Mouse (Mus musculus): ENCODE results near the gene Plxna3. TPM values are rescaled to one million over a fixed set of nuclear protein-coding genes. Genes with fewer than 3 reads are reported as not detected.
"Not testable (repeated sequence)": the region's sequence is repeated elsewhere in the genome, so short reads cannot be mapped to it uniquely, and the experiment has no call there.

Plxna3 gene
- polyA plus RNA-seq, 1 experiment from 2014 or later, result 51.8 TPM

DNA sequence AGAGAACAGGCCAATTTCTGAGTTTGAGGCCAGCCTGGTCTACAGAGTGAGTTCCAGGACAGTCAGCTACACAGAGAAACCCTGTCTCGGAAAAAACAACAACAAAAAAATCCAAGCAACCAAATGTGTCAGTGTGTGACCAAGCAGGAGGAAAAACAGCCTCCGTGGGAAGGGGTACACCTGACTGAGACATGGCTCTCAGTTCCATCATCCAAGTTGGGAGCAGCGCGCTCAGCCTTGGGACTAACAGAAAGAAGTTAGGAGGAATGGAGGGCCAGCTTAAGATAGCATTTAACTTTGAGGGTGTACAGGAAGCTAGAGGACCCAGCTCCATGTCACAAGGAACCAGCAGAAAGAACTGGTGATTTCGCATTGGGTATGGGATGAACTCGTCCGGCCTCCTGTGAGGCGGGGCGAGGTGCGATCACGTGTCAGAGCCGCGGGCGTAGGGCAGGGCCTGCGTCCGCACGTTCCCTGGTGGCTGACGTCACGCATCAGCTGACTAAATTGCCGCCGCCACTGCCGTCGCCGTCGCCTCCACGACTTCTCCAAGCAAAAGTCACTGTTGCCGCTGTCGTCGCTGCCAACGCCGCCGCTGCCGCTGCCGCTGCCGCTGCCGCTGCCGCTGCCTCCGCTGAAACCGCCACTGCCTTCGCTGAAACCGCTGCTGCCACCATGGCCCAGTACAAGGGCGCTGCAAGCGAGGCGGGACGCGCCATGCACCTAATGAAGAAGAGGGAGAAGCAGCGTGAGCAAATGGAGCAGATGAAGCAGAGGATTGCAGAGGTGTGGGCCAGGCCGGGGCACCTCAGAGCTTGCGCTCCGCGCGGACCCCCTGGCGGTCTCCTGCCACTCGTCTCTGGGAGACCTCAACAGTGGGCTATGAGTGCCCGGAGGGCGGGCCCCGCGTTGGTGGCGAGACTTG lies 16.1 kb upstream of the Plxna3 start, which contains the start of gene Fam50a:
Gene Fam50a (plus strand): TSS at position 494 of the 925 bp plus-strand sequence.
- peak; percentile 94 for ATAC-seq (ENCODE audit: low FRiP score)
- 21% methylated on average over 51 of the region's 59 CpGs for WGBS

DNA sequence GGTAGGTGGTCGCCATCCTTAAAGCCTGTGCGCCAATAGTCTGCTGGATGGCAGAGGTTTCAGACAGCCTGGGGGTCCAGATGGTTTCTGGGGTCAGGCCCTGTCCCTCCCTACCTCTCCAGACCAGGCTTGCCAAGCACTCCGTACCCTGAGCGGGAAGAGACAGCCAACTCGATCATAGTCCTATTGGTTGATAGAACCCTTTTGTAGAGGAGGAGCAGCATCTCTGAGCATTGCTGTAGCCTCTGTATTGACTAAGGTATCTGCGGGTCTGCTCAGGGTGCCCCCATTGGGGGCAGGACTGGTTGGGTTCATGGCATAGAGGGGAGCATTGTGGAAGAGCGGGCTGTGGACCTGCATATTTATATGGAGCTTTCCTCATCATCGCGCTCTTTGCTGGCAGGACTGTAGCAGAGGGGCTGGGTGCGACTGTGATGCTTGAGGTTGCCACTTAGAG lies 377 bp downstream of the Plxna3 start:
- Histone ChIP-seq H3K4me1 (peaks cover 31% of the 10 kb centered on the region), H3K27me3 (no peaks in the 10 kb centered on the region), H3K4me2 (replicated peaks) (peak overlapping the region; percentile 59), H3K36me3 (peaks cover 21% of the 10 kb centered on the region; the same call in 1 of the 2 replicates), H3K4me3 (peak overlapping the region; percentile 53), H3K9me3 (replicated peaks) (no peaks in the 10 kb centered on the region), H3K27ac (peak overlapping the region; percentile 52), H3K9ac (peak overlapping the region; percentile 64)
- WGBS, result 26% methylated on average over 9 of the region's 10 CpGs
- ATAC-seq (ENCODE audit: low FRiP score), result peak; percentile 64

More for the DNA sequence above, 16.1 kb upstream of the Plxna3 start, which contains the start of gene Fam50a:
- peak within 1 kb of the TSS; percentile 68 for H3K4me2 ChIP-seq (replicated peaks)
- H3K9me3 ChIP-seq (replicated peaks), result 0 out of 2 replicates have a peak, but pooled peaks cover 3% of the 10 kb centered on the region
- peak within 1 kb of the TSS; percentile 89 for H3K27ac ChIP-seq
- peaks cover 32% of the 10 kb centered on the region for H3K36me3 ChIP-seq
- peaks cover 4% of the 10 kb centered on the region; the same call in 1 of the 2 replicates for H3K4me1 ChIP-seq
- H3K4me3 ChIP-seq, result peak within 1 kb of the TSS; percentile 57
- no peaks in the 10 kb centered on the region for H3K27me3 ChIP-seq
- H3K9ac ChIP-seq, result peak within 1 kb of the TSS; percentile 76

DNA sequence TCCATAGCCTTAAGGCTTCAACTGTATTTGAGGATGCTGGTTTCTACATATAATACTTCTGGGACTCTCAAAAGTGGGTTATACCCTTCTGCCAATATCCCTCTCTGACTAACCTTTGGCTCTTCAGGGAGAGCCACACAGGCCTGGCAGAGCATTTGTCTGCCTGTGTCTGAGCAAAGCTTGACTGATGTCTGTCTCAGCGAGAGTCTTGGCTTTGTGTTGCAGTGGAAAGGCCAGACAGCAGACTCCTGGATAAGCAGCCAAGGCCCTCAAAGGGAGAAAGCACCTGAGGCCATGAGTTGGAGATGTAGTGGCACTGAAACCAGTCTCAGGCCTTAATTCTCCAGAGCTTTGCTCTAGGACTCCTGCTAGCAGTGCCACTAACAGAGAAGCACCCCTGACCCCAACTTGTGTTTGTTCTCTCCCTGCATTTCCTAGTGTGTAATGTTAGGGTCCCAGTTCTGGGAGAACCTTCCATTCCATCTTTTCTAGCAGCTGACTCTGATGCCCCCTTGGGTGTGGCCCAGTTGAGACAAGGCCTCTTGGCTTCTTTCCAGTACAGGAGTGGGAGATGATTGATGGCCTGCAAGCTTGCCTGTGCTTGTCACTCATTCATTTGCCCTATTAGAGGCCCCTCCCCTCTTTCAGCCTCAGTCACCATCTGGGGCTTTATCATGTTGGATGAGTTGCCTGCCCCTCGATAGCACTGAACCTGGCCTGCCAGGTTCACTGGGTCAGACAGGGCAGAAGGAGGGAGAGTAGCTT lies 1.5 kb downstream of the Plxna3 start:
- Histone ChIP-seq H3K4me1 (peaks cover 31% of the 10 kb centered on the region), H3K9ac (peak overlapping the region; percentile 64), H3K36me3 (peaks cover 23% of the 10 kb centered on the region; the same call in 1 of the 2 replicates), H3K27me3 (no peaks in the 10 kb centered on the region), H3K27ac (peak overlapping the region; percentile 52), H3K4me2 (replicated peaks) (peak overlapping the region; percentile 59), H3K4me3 (peak overlapping the region; percentile 53), H3K9me3 (replicated peaks) (no peaks in the 10 kb centered on the region)
- WGBS, result 38% methylated on average over 2 of the region's 2 CpGs
- ATAC-seq (ENCODE audit: low FRiP score), result no peak

DNA sequence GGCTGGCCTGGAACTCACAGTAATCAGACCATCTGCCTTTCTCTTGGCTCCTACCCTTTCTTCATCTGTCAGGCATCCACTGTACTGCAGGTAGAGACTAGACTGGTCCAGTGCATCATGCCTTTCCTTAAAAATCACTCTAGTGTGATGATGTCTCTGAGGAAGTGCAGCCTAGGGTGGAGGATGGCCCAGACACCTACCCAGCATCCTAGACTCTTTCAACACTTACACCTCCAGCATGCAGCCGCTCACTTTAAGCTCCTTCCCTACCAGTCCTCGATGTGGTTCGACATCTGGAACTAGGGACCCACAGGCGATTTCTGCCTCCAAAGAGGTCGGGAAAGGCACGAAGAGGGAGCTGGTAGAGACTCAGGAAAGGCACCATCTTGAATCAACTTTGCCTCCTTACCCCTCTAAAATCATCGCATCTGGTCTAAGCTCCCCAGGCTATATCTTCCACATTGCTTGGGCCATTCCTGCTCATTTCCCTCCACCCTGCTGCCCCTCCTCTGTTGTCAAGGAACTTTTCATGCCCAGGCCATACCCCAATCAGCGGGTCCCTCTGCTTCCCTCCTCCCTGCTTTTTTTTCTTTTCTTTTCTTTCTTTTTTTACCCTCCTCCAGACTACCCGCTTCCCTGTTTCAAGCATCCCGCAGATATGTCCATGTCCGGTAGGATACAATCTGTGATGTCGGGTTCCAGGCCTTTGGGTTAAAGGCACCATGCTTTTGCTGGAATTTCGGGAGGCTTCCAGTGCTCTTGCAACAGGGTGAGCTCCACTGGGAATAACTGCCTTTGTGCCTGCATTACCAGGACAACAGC lies 24.0 kb downstream of the Plxna3 start:
- WGBS, result 31% methylated on average over 13 of the region's 13 CpGs
- Histone ChIP-seq H3K27ac (peak overlapping the region; percentile 35), H3K27me3 (no peaks in the 10 kb centered on the region), H3K9me3 (replicated peaks) (no peaks in the 10 kb centered on the region), H3K4me3 (peak overlapping the region; percentile 41), H3K9ac (peak overlapping the region; percentile 58), H3K4me2 (replicated peaks) (peak overlapping the region; percentile 56), H3K4me1 (no peaks in the 10 kb centered on the region), H3K36me3 (no peaks in the 10 kb centered on the region)
- ATAC-seq (ENCODE audit: low FRiP score), result peak; percentile 80

DNA sequence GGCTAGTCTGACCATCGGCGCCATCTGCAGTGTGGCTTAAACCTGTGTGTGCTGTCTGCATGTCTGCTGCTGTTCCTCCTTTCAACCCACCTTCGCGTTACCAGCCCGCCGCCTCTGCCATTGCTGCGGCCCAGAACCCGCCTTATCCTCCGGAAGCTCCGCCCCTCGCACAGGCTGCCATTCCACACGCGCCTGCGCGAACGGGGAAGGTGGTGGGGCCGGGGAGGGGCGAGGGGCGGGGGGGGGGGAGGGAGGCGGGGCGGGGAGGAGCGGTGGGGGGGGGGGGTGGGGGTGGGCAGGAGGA lies 24.6 kb downstream of the Plxna3 start, which contains the start of gene Lage3:
Gene Lage3 (minus strand): TSS at position 152 of the 304 bp plus-strand sequence.
- Histone ChIP-seq H3K27me3 (no peaks in the 10 kb centered on the region), H3K9me3 (replicated peaks) (no peaks in the 10 kb centered on the region), H3K36me3 (no peaks in the 10 kb centered on the region), H3K9ac (peak within 1 kb of the TSS; percentile 58), H3K4me1 (no peaks in the 10 kb centered on the region), H3K4me2 (replicated peaks) (peak within 1 kb of the TSS; percentile 56), H3K4me3 (peak within 1 kb of the TSS; percentile 41), H3K27ac (peak within 1 kb of the TSS; percentile 35)
- WGBS, result 29% methylated on average over 7 of the region's 22 CpGs
- peak; percentile 89 for ATAC-seq (ENCODE audit: low FRiP score)

DNA sequence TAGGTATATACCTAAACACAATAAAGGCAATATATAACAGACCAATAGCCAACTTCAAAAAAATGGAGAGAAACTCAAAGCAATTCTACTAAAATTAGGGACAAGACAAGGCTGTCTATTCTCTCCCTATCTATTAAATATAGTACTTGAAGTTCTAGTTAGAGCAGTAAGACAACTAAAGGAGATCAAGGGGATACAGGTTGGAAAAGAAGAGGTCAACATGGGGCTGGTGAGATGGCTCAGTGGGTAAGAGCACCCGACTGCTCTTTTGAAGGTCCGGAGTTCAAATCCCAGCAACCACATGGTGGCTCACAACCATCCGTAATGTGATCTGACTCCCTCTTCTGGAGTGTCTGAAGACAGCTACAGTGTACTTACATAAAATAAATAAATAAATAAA lies 28.2 kb downstream of the Plxna3 start:
- not testable (repeated sequence) for H3K4me2 ChIP-seq (replicated peaks); H3K4me1 ChIP-seq; H3K4me3 ChIP-seq; ATAC-seq (ENCODE audit: low FRiP score); H3K27ac ChIP-seq; H3K27me3 ChIP-seq; H3K9me3 ChIP-seq (replicated peaks); H3K36me3 ChIP-seq; H3K9ac ChIP-seq
- 84% methylated on average over 3 of the region's 3 CpGs for WGBS

DNA sequence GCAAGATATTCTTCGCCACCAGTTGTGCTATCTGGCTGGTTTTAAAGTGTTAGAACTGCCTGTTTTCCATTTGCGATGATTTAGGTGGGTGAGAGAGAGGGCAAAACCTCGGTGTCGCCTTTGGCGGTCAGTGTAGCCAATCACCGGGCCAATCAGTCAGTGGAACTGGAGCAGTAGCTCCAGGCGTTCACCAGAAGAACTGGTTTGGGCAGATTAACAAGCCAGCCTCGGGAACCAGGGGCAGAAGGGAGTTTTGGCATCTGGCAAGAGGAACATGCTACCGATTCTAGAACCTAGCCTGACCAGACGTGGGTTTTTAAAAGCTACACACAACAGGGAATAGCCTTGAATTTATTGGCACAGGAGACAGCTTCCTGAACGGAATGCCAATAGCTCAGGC lies 30.3 kb downstream of the Plxna3 start:
- ATAC-seq (ENCODE audit: low FRiP score), result no peak
- WGBS, result 59% methylated on average over 11 of the region's 11 CpGs
- H3K4me3 ChIP-seq, result no peak overlapping the region

DNA sequence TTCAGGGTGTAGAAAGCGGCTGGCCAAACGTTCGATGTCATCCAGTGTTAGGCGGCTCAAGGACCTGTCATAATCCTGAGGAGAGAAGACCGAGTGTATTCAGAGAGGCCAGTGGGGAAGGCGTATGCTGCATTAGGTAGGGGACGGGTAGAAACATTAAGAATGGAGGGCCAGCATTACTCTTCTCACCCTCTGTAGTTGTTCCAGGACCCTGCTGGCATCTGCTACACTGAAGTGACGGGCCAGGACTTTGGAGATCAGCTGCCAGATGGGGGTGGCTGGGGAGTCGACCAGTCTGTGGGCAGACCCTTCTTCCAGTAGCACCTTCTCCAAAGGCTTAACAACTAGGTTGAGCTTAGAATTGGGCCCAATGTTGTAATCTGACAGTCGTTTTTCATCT lies 38.6 kb downstream of the Plxna3 start:
- no peaks in the 10 kb centered on the region for H3K27me3 ChIP-seq
- no peaks in the 10 kb centered on the region for H3K36me3 ChIP-seq
- peak overlapping the region; percentile 55 for H3K4me3 ChIP-seq
- ATAC-seq (ENCODE audit: low FRiP score), result no peak
- H3K27ac ChIP-seq, result no peak overlapping the region
- peak overlapping the region; percentile 82 for H3K9ac ChIP-seq
- peak overlapping the region; percentile 62 for H3K4me2 ChIP-seq (replicated peaks)
- 68% methylated on average over 10 of the region's 10 CpGs for WGBS
- no peaks in the 10 kb centered on the region for H3K9me3 ChIP-seq (replicated peaks)
- H3K4me1 ChIP-seq, result peaks cover 9% of the 10 kb centered on the region

More for the DNA sequence above, 30.3 kb downstream of the Plxna3 start:
- Histone ChIP-seq H3K36me3 (no peaks in the 10 kb centered on the region), H3K27me3 (no peaks in the 10 kb centered on the region), H3K4me1 (no peaks in the 10 kb centered on the region), H3K27ac (no peak overlapping the region), H3K9ac (no peak overlapping the region), H3K9me3 (replicated peaks) (no peaks in the 10 kb centered on the region), H3K4me2 (replicated peaks) (no peak overlapping the region)

DNA sequence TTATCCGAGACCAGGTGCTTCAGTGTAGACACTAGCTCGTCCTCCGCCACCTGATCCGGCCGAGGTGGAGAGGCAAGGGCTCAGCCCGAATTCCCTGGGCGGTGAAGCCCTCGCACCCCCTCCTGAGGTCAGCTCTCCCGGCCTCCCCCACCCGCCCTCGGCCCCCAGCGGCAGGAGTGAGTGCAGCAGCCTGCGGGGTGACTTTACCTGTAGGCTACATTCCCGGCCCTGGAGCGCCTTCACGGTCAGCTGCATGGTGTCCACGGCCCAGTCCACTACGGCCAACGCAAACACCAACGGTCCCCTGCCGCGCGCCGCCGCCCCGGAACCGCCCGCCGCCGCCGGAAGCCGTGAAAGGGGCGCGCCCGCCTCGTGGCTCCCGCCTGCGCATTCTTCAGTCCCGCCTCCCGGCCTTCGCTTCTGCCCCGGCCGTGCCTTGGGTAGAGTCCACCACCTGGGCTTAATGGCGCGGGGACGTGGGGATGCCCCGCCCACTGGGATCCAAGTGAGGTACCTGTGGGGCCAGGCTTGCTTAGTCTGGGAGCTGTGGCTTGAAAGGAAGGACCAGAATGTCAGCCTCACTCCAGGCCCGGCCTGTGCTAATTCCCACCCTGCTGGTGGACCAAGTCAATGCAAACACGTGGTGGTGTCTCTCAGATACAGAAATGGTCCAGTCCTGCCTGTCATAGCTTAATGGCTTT lies 39.5 kb downstream of the Plxna3 start:
- peak overlapping the region; percentile 55 for H3K4me3 ChIP-seq
- H3K27ac ChIP-seq, result peak overlapping the region; percentile 70
- H3K4me1 ChIP-seq, result peaks cover 11% of the 10 kb centered on the region
- no peaks in the 10 kb centered on the region for H3K36me3 ChIP-seq
- peak overlapping the region; percentile 82 for H3K9ac ChIP-seq
- 31% methylated on average over 48 of the region's 49 CpGs for WGBS
- no peaks in the 10 kb centered on the region for H3K9me3 ChIP-seq (replicated peaks)
- no peaks in the 10 kb centered on the region for H3K27me3 ChIP-seq
- peak overlapping the region; percentile 62 for H3K4me2 ChIP-seq (replicated peaks)
- peak; percentile 74 for ATAC-seq (ENCODE audit: low FRiP score)

DNA sequence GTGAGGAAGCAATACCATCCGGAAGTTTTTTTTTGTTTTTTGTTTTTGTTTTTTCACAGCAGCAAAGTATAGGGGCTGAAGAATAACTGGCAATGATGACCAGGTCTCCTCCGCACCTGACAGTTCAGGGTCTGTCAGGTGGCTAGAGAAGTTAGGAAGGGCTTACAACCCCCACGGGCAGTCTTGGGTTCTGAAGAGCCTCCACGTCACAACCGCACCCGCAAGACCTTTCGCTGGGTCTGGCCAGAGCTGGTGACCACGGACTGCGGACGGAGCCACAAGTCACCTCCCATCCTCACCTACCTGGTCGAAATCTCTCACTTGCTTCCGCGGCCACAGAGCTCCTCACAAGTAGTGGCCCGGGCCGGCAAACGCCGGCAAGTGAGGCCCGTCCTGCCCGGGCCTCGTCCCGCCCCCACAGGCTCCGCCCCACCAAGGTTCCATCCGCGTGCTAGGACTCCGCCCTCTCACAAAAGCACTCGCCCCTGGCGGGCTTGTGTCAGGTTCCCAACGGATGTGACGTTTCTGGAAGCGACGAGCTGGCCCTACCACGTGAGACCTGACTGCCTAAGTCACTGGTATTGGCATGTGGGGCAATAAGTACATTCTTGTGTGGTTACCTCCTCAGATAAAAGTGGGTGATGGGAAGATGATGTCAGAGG lies 44.2 kb downstream of the Plxna3 start, which contains the start of the genes Ubl4a and Slc10a3:
Gene Ubl4a (minus strand): TSS at position 331 of the 662 bp plus-strand sequence.
Gene Slc10a3 (minus strand): TSS at position 462 of the 662 bp plus-strand sequence.
- Histone ChIP-seq H3K4me3 (peak within 1 kb of the TSS; percentile 42), H3K9me3 (replicated peaks) (no peaks in the 10 kb centered on the region), H3K27ac (no peak within 1 kb of the TSS), H3K36me3 (no peaks in the 10 kb centered on the region), H3K27me3 (no peaks in the 10 kb centered on the region), H3K4me2 (replicated peaks) (peak within 1 kb of the TSS; percentile 57), H3K4me1 (0 out of 2 replicates have a peak, but pooled peaks cover 4% of the 10 kb centered on the region), H3K9ac (peak within 1 kb of the TSS; percentile 51)
- peak; percentile 89 for ATAC-seq (ENCODE audit: low FRiP score)
- WGBS, result 28% methylated on average over 32 of the region's 32 CpGs

Data from hindbrain, embryonic 12.5 days (tissue).